Mouse (Mus musculus) brown adipose tissue, adult 24 weeks (tissue): Measurements from ENCODE around the gene Spred2. TPM values are rescaled to one million over a fixed set of nuclear protein-coding genes. Genes with fewer than 3 reads are reported as not detected.

Experiments used
- polyA plus RNA-seq: library from polyadenylated mRNA; stranded (reverse); fragments of >200 nt; gene quantifications from 2 replicates; pipeline ENCODE4 v1.2.4, GENCODE M21; 2012; ENCODE audit not compliant: missing spikeins, insufficient read depth, insufficient read length

Gene Spred2
- polyA plus RNA-seq, 1 experiment: 8.4 TPM

Other genes starting within 250 kb of the Spred2 start
- 55.9 and 60.4 TPM in 2 replicates for gene Actr2, start 188.5 kb downstream of the Spred2 start, polyA plus RNA-seq